Mouse (Mus musculus): ENCODE data around the gene Hirip3.

Gene Hirip3

DNA sequence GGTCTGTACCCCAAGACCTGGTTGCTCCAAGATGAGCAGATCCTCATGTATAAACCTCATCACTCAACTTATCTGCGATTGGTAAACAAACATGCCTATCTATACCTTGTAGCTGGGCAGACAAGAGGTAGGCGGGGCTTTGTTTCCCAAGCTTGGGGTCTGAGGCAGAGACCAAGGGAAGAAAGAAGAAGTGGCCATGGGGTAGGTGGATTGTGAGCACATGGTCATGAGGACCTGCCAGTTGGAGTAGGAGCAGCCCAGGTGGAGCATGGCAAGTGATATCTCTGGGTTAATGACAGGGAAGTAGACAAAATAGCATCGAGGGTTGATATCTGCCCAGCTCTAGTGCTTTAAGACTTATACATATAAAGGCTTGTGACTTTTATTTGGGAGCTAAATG, 53.1 kb downstream of the Hirip3 start:
- no peak for DNase-seq (ENCODE audit: low spot score in 2 of 2)

Data from heart, adult 9 months (tissue).